Mouse (Mus musculus) midbrain, embryonic 11.5 days (tissue): Measurements from ENCODE around the gene Gm49383. TPM values are rescaled to one million over a fixed set of nuclear protein-coding genes. Genes with fewer than 3 reads are reported as not detected.

Experiments
- ATAC-seq: fragments of 200-750 bp; cut with Nextera tagmentation; 2 replicates; pipeline ENCODE4 v1.8.0; 2017; ENCODE audit warnings: moderate TSS enrichment, moderate library complexity; ENCODE audit not compliant: low FRiP score
- DNase-seq: peaks from one replicate; pipeline ENCODE4 v3.0.0; 2015; ENCODE audit warnings: low spot score; ENCODE audit errors: missing footprints
- H3K27ac ChIP-seq: fragments of 300-500 bp; sonication (generic); 2 replicates; pipeline ENCODE4 v1.5.1; 2014; ENCODE audit warnings: low read depth, low read length
- H3K27me3 ChIP-seq: fragments of 300-500 bp; sonication (generic); 2 replicates; pipeline ENCODE4 v1.6.1; 2014; ENCODE audit warnings: mild to moderate bottlenecking, low read length, moderate library complexity, mixed read lengths; ENCODE audit not compliant: control insufficient read depth, insufficient read depth
- H3K36me3 ChIP-seq: fragments of 300-500 bp; sonication (generic); 2 replicates; pipeline ENCODE4 v1.6.1; 2014; ENCODE audit warnings: mild to moderate bottlenecking, low read length, moderate library complexity, mixed read lengths; ENCODE audit not compliant: control insufficient read depth, insufficient read depth
- H3K4me1 ChIP-seq: fragments of 300-500 bp; sonication (generic); 2 replicates; pipeline ENCODE4 v1.6.1; 2014; ENCODE audit warnings: low read length; ENCODE audit not compliant: control insufficient read depth, insufficient read depth
- H3K4me2 ChIP-seq: fragments of 300-500 bp; sonication (generic); 2 replicates; pipeline ENCODE4 v1.6.1; 2014; ENCODE audit warnings: mild to moderate bottlenecking, moderate library complexity
- H3K4me3 ChIP-seq: fragments of 300-500 bp; sonication (generic); 2 replicates; pipeline ENCODE4 v1.5.1; 2014; ENCODE audit warnings: low read depth, low read length
- H3K9ac ChIP-seq: fragments of 300-500 bp; sonication (generic); 2 replicates; pipeline ENCODE4 v1.6.1; 2014; ENCODE audit warnings: low read length
- H3K9me3 ChIP-seq: fragments of 300-500 bp; sonication (generic); 2 replicates; pipeline ENCODE4 v1.6.1; 2016; ENCODE audit warnings: low read length; ENCODE audit not compliant: control insufficient read depth
- WGBS: fragments of 180-500 bp; shearing (Covaris S2); extraction: QIAGEN DNeasy Blood & Tissue Kit; methylation state at CpG from one replicate; pipeline ENCODE4 v1.1.7; 2014; 5-methylcytosine and 5-hydroxymethylcytosine counted together
- polyA plus RNA-seq: library from polyadenylated mRNA; unstranded; fragments of >200 nt; fragmentation: Nextera tagmentation; extraction: Ambion mirVana; gene quantifications from 2 replicates; pipeline ENCODE4 v1.2.1, GENCODE M21; 2014

Gene Gm49383
- polyA plus RNA-seq, 1 experiment from 2014 or later = 38.9 TPM

DNA sequence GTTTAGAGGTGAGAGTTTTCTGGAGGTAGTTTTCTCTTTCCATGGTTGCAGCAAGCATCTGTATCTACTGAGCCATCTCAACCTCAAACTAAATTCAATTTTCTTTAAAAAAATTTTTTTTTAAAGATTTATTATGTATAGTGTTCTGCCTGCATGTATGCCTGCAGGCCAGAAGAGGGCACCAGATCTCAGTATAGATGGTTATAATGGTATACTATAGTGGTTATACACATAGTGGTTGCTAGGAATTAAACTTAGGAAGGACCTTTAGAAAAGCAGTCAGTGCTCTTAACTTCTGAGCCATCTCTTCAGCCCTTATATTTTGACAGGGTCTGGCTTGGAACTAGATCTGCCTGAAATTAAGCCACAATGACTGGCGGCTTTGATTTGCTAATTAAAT, 6.4 kb downstream of the Gm49383 start:
- DNase-seq (peak; percentile 83), ATAC-seq (no peak)
- Histone ChIP-seq H3K27me3 (no peaks in the 10 kb centered on the region), H3K9ac (no peak overlapping the region), H3K4me2 (no peak overlapping the region), H3K9me3 (no peaks in the 10 kb centered on the region), H3K36me3 (0 out of 2 replicates have a peak, but pooled peaks cover 10% of the 10 kb centered on the region), H3K27ac (no peak overlapping the region), H3K4me1 (peaks cover 5% of the 10 kb centered on the region; the same call in 1 of the 2 replicates), H3K4me3 (no peak overlapping the region)
- WGBS = 97% methylated on average over 1 of the region's 1 CpGs

DNA sequence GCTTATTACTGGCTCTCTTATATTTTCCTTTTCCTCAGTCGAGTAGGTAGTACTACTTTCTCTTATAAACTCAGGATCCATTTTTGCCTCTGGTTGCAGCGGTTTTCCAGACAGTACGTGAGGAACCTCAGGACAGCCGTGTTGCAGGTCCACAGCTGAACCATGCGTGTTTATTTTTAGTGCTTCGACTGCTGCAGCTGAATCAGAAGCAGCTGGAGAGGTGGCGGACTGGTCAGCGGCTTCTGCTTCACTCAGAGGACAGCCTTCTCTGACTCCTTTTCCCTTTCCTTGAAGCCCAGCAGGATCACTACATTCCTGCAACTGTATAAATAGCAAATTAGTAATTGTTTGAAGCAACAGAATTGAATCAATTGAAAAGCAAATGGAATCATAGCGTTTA, 6.8 kb downstream of the Gm49383 start:
- DNase-seq (peak; percentile 37), ATAC-seq (no peak)
- WGBS = 87% methylated on average over 9 of the region's 9 CpGs
- H3K27ac ChIP-seq = no peak overlapping the region
- no peak overlapping the region for H3K4me3 ChIP-seq
- no peak overlapping the region for H3K9ac ChIP-seq
- H3K27me3 ChIP-seq = no peaks in the 10 kb centered on the region
- H3K4me1 ChIP-seq = peaks cover 10% of the 10 kb centered on the region
- 0 out of 2 replicates have a peak, but pooled peaks cover 10% of the 10 kb centered on the region for H3K36me3 ChIP-seq
- H3K4me2 ChIP-seq = no peak overlapping the region
- H3K9me3 ChIP-seq = no peaks in the 10 kb centered on the region

DNA sequence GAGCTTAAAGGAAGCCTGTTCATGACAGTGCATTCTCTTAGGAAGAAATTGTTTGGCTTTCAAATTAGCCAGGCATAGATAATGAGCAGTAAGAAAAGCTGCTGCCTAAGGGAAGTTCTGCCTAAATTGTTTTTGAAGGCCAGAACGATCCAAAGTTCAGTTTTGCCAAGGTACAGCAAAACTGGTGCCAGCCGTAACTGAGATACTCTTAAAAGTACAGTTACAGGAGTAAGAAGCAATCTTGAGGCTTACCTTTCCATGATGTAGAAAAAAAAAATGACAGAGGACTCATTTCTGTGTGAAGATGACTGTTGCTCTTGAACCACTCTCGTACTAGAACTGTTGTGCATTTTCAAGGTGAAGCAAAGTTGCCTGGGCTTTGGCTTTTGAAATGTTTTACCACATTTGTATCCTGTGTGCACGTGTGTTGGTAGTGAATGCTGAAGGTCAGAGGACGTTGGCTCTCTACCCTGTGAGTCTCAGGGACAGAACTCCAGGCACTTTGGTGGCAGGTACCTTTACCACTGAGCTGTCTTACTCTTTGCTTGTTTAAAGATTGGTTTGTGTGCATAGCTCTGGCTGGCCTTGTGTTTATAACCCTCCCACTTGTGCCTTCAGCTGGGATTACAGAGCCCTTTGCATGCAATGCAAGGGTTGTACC, 10.0 kb downstream of the Gm49383 start:
- Histone ChIP-seq H3K4me2 (no peak overlapping the region), H3K4me1 (peaks cover 16% of the 10 kb centered on the region), H3K9me3 (no peaks in the 10 kb centered on the region), H3K27ac (no peak overlapping the region), H3K9ac (no peak overlapping the region), H3K36me3 (peaks cover 12% of the 10 kb centered on the region; the same call in 1 of the 2 replicates), H3K27me3 (no peaks in the 10 kb centered on the region), H3K4me3 (no peak overlapping the region)
- ATAC-seq (no peak), DNase-seq (peak; percentile 82)
- 75% methylated on average over 5 of the region's 5 CpGs for WGBS

DNA sequence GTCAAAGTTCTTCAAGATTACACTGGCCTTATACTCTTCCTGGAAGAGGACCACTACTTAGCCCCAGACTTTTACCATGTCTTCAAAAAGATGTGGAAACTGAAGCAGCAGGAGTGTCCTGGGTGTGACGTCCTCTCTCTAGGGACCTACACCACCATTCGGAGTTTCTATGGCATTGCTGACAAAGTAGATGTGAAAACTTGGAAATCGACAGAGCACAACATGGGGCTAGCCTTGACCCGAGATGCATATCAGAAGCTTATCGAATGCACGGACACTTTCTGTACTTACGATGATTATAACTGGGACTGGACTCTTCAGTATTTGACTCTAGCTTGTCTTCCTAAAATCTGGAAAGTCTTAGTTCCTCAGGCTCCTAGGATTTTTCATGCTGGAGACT, 11.5 kb downstream of the Gm49383 start:
- 78% methylated on average over 7 of the region's 7 CpGs for WGBS
- H3K4me2 ChIP-seq = peak overlapping the region; percentile 98
- peak overlapping the region; percentile 92 for H3K9ac ChIP-seq
- no peaks in the 10 kb centered on the region for H3K27me3 ChIP-seq
- peaks cover 16% of the 10 kb centered on the region for H3K4me1 ChIP-seq
- H3K4me3 ChIP-seq = peak overlapping the region; percentile 89
- ATAC-seq (no peak), DNase-seq (peak; percentile 87)
- no peak overlapping the region for H3K27ac ChIP-seq
- H3K9me3 ChIP-seq = no peaks in the 10 kb centered on the region
- peaks cover 7% of the 10 kb centered on the region; the same call in 1 of the 2 replicates for H3K36me3 ChIP-seq

DNA sequence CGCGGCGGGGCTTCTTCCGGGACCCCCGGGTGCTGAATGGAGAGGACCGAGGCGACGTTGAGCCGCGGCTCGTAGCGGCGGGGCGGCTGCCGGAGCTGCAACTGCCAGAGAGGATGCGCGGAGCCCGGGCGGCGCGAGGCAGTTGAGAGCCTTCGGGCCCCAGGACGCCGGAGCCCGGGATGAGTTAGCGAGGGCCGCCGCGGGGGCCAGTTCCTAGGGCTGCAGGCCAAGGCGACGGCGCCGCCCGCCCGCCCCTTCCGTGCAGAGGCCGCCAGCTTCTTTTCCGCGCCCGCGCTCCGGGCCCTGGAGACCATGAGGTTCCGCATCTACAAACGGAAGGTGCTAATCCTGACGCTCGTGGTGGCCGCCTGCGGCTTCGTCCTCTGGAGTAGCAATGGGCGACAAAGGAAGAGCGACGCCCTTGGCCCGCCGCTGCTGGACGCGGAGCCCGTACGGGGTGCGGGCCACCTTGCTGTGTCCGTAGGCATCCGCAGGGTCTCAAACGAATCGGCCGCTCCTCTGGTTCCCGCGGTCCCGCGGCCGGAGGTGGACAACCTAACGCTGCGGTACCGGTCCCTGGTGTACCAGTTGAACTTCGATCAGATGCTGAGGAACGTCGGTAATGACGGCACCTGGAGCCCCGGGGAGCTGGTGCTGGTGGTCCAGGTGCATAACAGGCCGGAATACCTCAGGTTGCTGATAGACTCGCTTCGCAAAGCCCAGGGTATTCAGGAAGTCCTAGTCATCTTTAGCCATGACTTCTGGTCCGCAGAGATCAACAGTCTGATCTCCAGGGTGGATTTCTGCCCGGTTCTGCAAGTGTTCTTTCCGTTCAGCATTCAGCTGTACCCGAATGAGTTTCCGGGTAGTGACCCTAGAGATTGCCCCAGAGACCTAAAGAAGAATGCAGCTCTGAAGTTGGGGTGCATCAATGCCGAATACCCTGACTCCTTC, 12.3 kb downstream of the Gm49383 start:
- Histone ChIP-seq H3K4me2 (peak overlapping the region; percentile 98), H3K9ac (peak overlapping the region; percentile 92), H3K4me1 (peaks cover 16% of the 10 kb centered on the region), H3K27ac (peak overlapping the region; percentile 80), H3K27me3 (no peaks in the 10 kb centered on the region), H3K36me3 (peaks cover 6% of the 10 kb centered on the region; the same call in 1 of the 2 replicates), H3K9me3 (no peaks in the 10 kb centered on the region), H3K4me3 (peak overlapping the region; percentile 89)
- ATAC-seq (peak; percentile 75), DNase-seq (peak; percentile 95)
- WGBS = 3% methylated on average over 75 of the region's 86 CpGs

DNA sequence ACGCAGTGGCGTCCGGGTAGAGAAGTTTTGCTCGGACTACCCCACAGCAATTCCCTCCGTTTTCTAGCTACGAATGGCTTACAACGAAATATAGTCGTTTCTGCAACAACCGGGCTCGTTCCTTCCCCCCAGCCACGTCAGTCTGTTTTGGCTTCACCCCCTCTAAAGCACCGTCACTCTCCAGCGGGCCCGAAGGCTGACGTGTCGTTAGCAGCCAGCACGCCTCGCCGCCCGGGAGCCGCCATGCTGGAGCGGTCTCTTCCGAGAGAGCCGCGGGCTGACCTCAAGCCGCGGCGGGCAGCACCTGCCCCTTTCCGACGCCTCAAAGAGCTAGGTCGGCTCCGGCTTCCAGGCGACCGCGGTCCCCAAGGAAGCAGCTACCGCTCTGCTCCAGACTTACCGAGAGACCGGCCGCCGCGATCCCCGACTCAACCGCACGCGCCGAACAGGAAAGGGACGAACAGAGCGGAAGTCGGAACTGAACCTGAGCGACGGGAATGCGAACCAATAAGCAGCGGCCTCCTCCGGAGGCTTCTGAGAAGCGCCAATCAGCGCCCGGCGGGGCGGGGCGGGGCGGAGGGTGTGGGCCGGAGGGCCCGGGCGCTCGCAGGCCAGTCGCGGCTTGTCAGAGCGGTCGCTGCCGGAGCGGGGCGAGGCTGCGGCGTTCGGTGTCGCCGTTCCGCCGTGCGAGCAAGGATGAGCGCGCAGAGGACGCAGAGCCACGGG, 13.2 kb downstream of the Gm49383 start, which contains the start of the genes Rpl36al and Mgat2:
Rpl36al (minus strand) TSS at position 501 of the 726 bp plus-strand sequence.
Mgat2 (plus strand) TSS at position 575 of the 726 bp plus-strand sequence.
- Histone ChIP-seq H3K36me3 (peaks cover 6% of the 10 kb centered on the region; the same call in 1 of the 2 replicates), H3K27me3 (no peaks in the 10 kb centered on the region), H3K9ac (peak within 1 kb of the TSS; percentile 92), H3K4me2 (peak within 1 kb of the TSS; percentile 98), H3K4me3 (peak within 1 kb of the TSS; percentile 89), H3K9me3 (no peaks in the 10 kb centered on the region), H3K4me1 (peaks cover 16% of the 10 kb centered on the region), H3K27ac (peak within 1 kb of the TSS; percentile 80)
- DNase-seq (peak; percentile 100), ATAC-seq (peak; percentile 100)
- under 1% methylated on average over 84 of the region's 84 CpGs for WGBS

DNA sequence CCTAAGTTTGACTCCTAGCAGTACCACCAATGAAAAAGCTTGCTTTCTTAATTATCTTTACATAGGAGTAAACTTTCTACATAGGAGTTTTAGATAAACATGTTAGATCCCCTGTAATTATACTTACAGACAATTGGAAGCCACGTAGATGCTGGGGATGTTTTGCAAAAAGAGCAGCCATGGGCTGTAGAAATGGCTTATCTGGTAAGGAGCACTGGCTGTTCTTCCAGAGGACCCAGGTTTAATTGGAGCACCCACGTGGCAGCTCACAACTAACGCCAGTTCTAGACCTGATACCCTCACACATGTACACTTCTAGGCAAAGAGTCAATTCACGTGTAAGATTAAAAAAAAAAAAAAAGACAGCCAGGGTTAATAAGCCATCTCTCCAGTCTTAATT, 15.1 kb downstream of the Gm49383 start:
- Histone ChIP-seq H3K4me2 (no peak overlapping the region), H3K9ac (no peak overlapping the region), H3K27ac (no peak overlapping the region), H3K4me3 (no peak overlapping the region), H3K9me3 (no peaks in the 10 kb centered on the region), H3K27me3 (no peaks in the 10 kb centered on the region), H3K4me1 (peaks cover 13% of the 10 kb centered on the region), H3K36me3 (peaks cover 2% of the 10 kb centered on the region; the same call in 1 of the 2 replicates)
- ATAC-seq = no peak
- DNase-seq = peak; percentile 77
- 84% methylated on average over 4 of the region's 4 CpGs for WGBS

DNA sequence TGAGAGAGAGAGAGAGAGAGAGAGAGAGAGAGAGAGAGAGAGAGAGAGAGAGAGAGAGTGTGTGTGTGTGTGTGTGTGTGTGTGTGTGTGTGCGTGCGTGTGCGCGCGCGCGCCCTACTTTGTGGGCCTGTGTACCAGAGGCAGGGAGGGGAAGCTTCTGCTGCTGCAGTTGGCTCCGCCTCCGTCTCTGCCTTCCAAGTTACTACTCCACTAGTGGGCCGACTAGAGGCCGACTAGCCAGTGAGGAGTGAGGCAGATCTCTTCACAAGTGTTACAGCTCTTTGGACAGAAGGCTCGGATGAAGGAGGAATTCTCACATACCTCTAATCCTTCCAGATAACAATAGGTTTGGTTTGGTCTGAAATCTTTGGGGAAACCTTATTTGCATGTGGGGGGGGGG, 17.5 kb downstream of the Gm49383 start:
- H3K9me3 ChIP-seq = no peaks in the 10 kb centered on the region
- H3K27me3 ChIP-seq = no peaks in the 10 kb centered on the region
- peak; percentile 19 for DNase-seq
- no peak overlapping the region for H3K9ac ChIP-seq
- H3K27ac ChIP-seq = no peak overlapping the region
- peaks cover 6% of the 10 kb centered on the region; the same call in 1 of the 2 replicates for H3K36me3 ChIP-seq
- H3K4me3 ChIP-seq = no peak overlapping the region
- WGBS = 69% methylated on average over 12 of the region's 12 CpGs
- peaks cover 2% of the 10 kb centered on the region; the same call in 1 of the 2 replicates for H3K4me1 ChIP-seq
- ATAC-seq = no peak
- H3K4me2 ChIP-seq = no peak overlapping the region
